Comparison of ENCODE assay signal across 11 mouse cellular contexts in the genomic region with DNA sequence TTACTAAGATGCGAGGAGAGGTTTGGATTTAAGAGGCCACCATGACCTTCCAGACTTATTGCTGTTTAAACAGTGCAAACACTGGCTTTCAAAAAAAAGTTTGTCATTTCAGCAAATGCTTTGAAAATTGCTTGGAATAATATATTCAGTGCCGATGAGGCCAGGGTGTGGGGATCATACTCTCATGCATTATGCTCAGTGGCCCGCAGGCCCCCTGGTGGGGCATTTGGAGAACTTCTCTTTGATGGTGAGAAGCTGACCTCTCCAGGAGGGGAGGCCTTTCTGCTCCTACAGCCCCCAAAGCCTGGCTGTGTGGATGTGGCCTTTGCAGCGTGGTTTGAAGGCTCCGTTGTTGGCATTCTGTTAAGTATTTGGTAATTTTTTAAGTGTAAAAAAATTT.
DNase-seq lines count a peak whose midpoint lies in the region; ATAC-seq and TF ChIP-seq lines count a peak whose summit lies in the region.
"Had no signal": no experiment of that assay in that cellular context is flagged by ENCODE, and none has a peak within 500 bp of the region (broad histone marks: within the 10 kb centered on the region; RNA-seq: fewer than 3 reads in every experiment).

No protein-coding gene starts in this region.

- H3K4me1 ChIP-seq in kidney, adult 2 months (ENCODE audit: control insufficient read depth, insufficient read depth, low read length) = no peaks in the 10 kb centered on the region
- no peaks in the 10 kb centered on the region for H3K4me1 ChIP-seq in kidney, embryonic 14.5 days (ENCODE audit: control insufficient read depth, insufficient read depth, low read length)
- H3K4me1 ChIP-seq in thymus, adult 2 months (replicated peaks; ENCODE audit: control insufficient read depth, insufficient read depth, low read length) = no peaks in the 10 kb centered on the region
- peaks cover 11% of the 10 kb centered on the region for H3K4me1 ChIP-seq in embryonic facial prominence, embryonic 10.5 days
- peaks cover 14% of the 10 kb centered on the region for H3K4me1 ChIP-seq in stomach, postnatal 0 days (replicated peaks; ENCODE audit: control insufficient read depth, insufficient read depth)
- H3K4me1 ChIP-seq: liver, embryonic 13.5 days had no signal

- TF ChIP-seq EP300 in stomach, postnatal 0 days (optimal IDR thresholded peaks at IDR 0.05) = no peak

- 63% methylated on average over 5 of the region's 5 CpGs for WGBS in kidney, adult 2 months
- 48% methylated on average over 5 of the region's 5 CpGs for WGBS in kidney, embryonic 14.5 days
- 78% methylated on average over 5 of the region's 5 CpGs for WGBS in thymus, adult 2 months
- 62% methylated on average over 5 of the region's 5 CpGs for WGBS in embryonic facial prominence, embryonic 10.5 days
- WGBS in stomach, postnatal 0 days = 43% methylated on average over 5 of the region's 5 CpGs

- DNase-seq in kidney, adult 2 months = no peak
- DNase-seq in thymus, adult 2 months = peak; percentile 4
- no peak for DNase-seq in thymus, postnatal 10 days (ENCODE audit: low spot score in 2 of 2)
- peak; percentile 59 for DNase-seq in embryonic facial prominence, embryonic 10.5 days (ENCODE audit: low spot score)
- peak; percentile 50 for DNase-seq in stomach, postnatal 0 days (ENCODE audit: low spot score)
- no peak for DNase-seq in testis, postnatal 14 days (ENCODE audit: low spot score)
- DNase-seq: cerebellum, adult 8-10 months; liver, embryonic 13.5 days had no signal

- H3K27ac ChIP-seq in kidney, adult 2 months (ENCODE audit: insufficient read depth, low read depth, low read length) = no peak overlapping the region
- no peak overlapping the region for H3K27ac ChIP-seq in kidney, embryonic 14.5 days (ENCODE audit: low read depth, low read length)
- no peak overlapping the region for H3K27ac ChIP-seq in thymus, adult 2 months (ENCODE audit: control insufficient read depth, insufficient read depth, low read length)
- no peak overlapping the region for H3K27ac ChIP-seq in embryonic facial prominence, embryonic 10.5 days (replicated peaks)
- peak overlapping the region; percentile 74 for H3K27ac ChIP-seq in stomach, postnatal 0 days (replicated peaks)
- H3K27ac ChIP-seq: heart, embryonic 10.5 days; liver, embryonic 13.5 days had no signal

- ATAC-seq in kidney, embryonic 14.5 days (ENCODE audit: low FRiP score, low TSS enrichment) = no peak
- ATAC-seq in stomach, postnatal 0 days (ENCODE audit: low FRiP score, low TSS enrichment) = no peak; the same call in 1 of the 2 replicates
- ATAC-seq: activated CD4-positive, CD25-positive, alpha-beta regulatory T cell, adult 4 months had no signal

- H3K9ac ChIP-seq in kidney, embryonic 14.5 days (ENCODE audit: low read depth, low read length) = no peak overlapping the region
- H3K9ac ChIP-seq in stomach, postnatal 0 days (ENCODE audit: low read length) = no peak overlapping the region
- H3K9ac ChIP-seq: liver, embryonic 13.5 days had no signal

- no peak overlapping the region for H3K4me3 ChIP-seq in kidney, adult 2 months (ENCODE audit: insufficient read depth, low read depth, low read length)
- no peak overlapping the region for H3K4me3 ChIP-seq in kidney, embryonic 14.5 days (ENCODE audit: low read length)
- H3K4me3 ChIP-seq in thymus, adult 2 months (ENCODE audit: control insufficient read depth, insufficient read depth, low read length) = no peak overlapping the region
- no peak overlapping the region for H3K4me3 ChIP-seq in embryonic facial prominence, embryonic 10.5 days
- H3K4me3 ChIP-seq in stomach, postnatal 0 days (ENCODE audit: low read depth, low read length) = 0 out of 2 replicates have a peak overlapping the region, but pooled peaks have one; percentile 13
- H3K4me3 ChIP-seq: heart, embryonic 10.5 days; liver, embryonic 13.5 days had no signal

- peaks cover 5% of the 10 kb centered on the region; the same call in 1 of the 2 replicates for H3K9me3 ChIP-seq in kidney, embryonic 14.5 days (ENCODE audit: control insufficient read depth, low read length)
- peaks cover 3% of the 10 kb centered on the region; the same call in 1 of the 2 replicates for H3K9me3 ChIP-seq in embryonic facial prominence, embryonic 10.5 days
- H3K9me3 ChIP-seq in stomach, postnatal 0 days (ENCODE audit: control insufficient read depth, low read length) = no peaks in the 10 kb centered on the region
- H3K9me3 ChIP-seq: heart, embryonic 10.5 days; liver, embryonic 13.5 days had no signal

- no peaks in the 10 kb centered on the region for H3K27me3 ChIP-seq in kidney, adult 2 months (replicated peaks; ENCODE audit: control insufficient read depth, insufficient read depth, low read length)
- H3K27me3 ChIP-seq in kidney, embryonic 14.5 days (ENCODE audit: control insufficient read depth, insufficient read depth, low read length) = 0 out of 2 replicates have a peak, but pooled peaks cover 2% of the 10 kb centered on the region
- H3K27me3 ChIP-seq in thymus, adult 2 months (ENCODE audit: control insufficient read depth, insufficient read depth, low read length) = no peaks in the 10 kb centered on the region
- peaks cover 2% of the 10 kb centered on the region; the same call in 1 of the 2 replicates for H3K27me3 ChIP-seq in embryonic facial prominence, embryonic 10.5 days (replicated peaks; ENCODE audit: low read depth, poor library complexity, severe bottlenecking)
- no peaks in the 10 kb centered on the region for H3K27me3 ChIP-seq in stomach, postnatal 0 days (ENCODE audit: control insufficient read depth, insufficient read depth, low read length)
- H3K27me3 ChIP-seq: liver, embryonic 13.5 days had no signal

- no peaks in the 10 kb centered on the region for H3K36me3 ChIP-seq in kidney, adult 2 months (ENCODE audit: control insufficient read depth, insufficient read depth, low read length)
- H3K36me3 ChIP-seq in kidney, embryonic 14.5 days (ENCODE audit: control insufficient read depth, insufficient read depth, low read length) = no peaks in the 10 kb centered on the region
- H3K36me3 ChIP-seq in thymus, adult 2 months (ENCODE audit: control insufficient read depth, insufficient read depth, low read length) = no peaks in the 10 kb centered on the region
- H3K36me3 ChIP-seq in embryonic facial prominence, embryonic 10.5 days (replicated peaks) = no peaks in the 10 kb centered on the region
- H3K36me3 ChIP-seq in stomach, postnatal 0 days (ENCODE audit: control insufficient read depth, insufficient read depth, low read length) = no peaks in the 10 kb centered on the region
- H3K36me3 ChIP-seq: heart, embryonic 10.5 days; liver, embryonic 13.5 days had no signal

- TF ChIP-seq POLR2A in kidney, adult 2 months (IDR thresholded peaks at IDR 0.05; ENCODE audit: low read depth, low read length) = no peak
- TF ChIP-seq POLR2A in thymus, adult 2 months (IDR thresholded peaks at IDR 0.05; ENCODE audit: control insufficient read depth, extremely low read depth, insufficient read depth, low read length, poor library complexity) = no peak

- no peak overlapping the region for H3K4me2 ChIP-seq in kidney, embryonic 14.5 days (replicated peaks; ENCODE audit: low read depth, low read length)
- peak overlapping the region; percentile 26 for H3K4me2 ChIP-seq in stomach, postnatal 0 days (replicated peaks; ENCODE audit: low read depth)
- H3K4me2 ChIP-seq: liver, embryonic 13.5 days had no signal

- TF ChIP-seq CTCF in kidney, adult 2 months (conservative IDR thresholded peaks at IDR 0.05; ENCODE audit: insufficient read depth, insufficient read length, low read depth, low read length) = 0 out of 2 replicates have a peak, but pooled peaks have one; percentile 24
- TF ChIP-seq CTCF in thymus, adult 2 months (IDR thresholded peaks at IDR 0.05; ENCODE audit: borderline replicate concordance, control insufficient read depth, extremely low read depth, insufficient read depth, low read length, poor library complexity) = peak; percentile 34; the same call in 1 of the 2 replicates
- peak; percentile 82 for TF ChIP-seq CTCF in stomach, postnatal 0 days (IDR thresholded peaks at IDR 0.05; ENCODE audit: low read depth)

Comparison
In these comparisons a context has a peak if more than half of its experiments do, and no peak if none do; other contexts are left out.
1. DNase-seq: peak in thymus, adult 2 months (single experiment), embryonic facial prominence, embryonic 10.5 days (single experiment) and stomach, postnatal 0 days (single experiment); none in kidney, adult 2 months (single experiment), thymus, postnatal 10 days (0 of 2) and testis, postnatal 14 days (single experiment).
2. CTCF ChIP-seq: peak in every context shown above with its lines; median percentile 82 in stomach, postnatal 0 days; 34 in thymus, adult 2 months; 24 in kidney, adult 2 months.